Mouse (Mus musculus): Measurements from ENCODE around the gene Plcb4.
A peak's percentile ranks its signal among the peaks of the same experiment; 100 is the strongest.

The Plcb4 gene

GRCm38 (mm10) chr2:135658486-135659390, at the start of gene Plcb4:
Gene Plcb4, plus strand, starts transcription at chr2:135659011.
- peak; percentile 62 for DNase-seq

GRCm38 (mm10) chr2:135614651-135615261, 44.1 kb upstream of the Plcb4 start:
- DNase-seq, result no peak

- no peak for DNase-seq
Measured at GRCm38 (mm10) chr2:135616090-135616489, 42.7 kb upstream of the Plcb4 start.

- DNase-seq, result no peak
Measured at GRCm38 (mm10) chr2:135618551-135618950, 40.3 kb upstream of the Plcb4 start.

- peak; percentile 17 for DNase-seq
Measured at GRCm38 (mm10) chr2:135619956-135620355, 38.9 kb upstream of the Plcb4 start.

GRCm38 (mm10) chr2:135627821-135628220, 31.0 kb upstream of the Plcb4 start:
- no peak for DNase-seq

GRCm38 (mm10) chr2:135637227-135637626, 21.6 kb upstream of the Plcb4 start:
- DNase-seq, result no peak

GRCm38 (mm10) chr2:135641002-135641401, 17.8 kb upstream of the Plcb4 start:
- DNase-seq, result no peak

GRCm38 (mm10) chr2:135641636-135642035, 17.2 kb upstream of the Plcb4 start:
- no peak for DNase-seq

- DNase-seq, result no peak
Measured at GRCm38 (mm10) chr2:135646226-135646625, 12.6 kb upstream of the Plcb4 start.

GRCm38 (mm10) chr2:135646654-135647053, 12.2 kb upstream of the Plcb4 start:
- DNase-seq, result no peak

- no peak for DNase-seq
Measured at GRCm38 (mm10) chr2:135647985-135648384, 10.8 kb upstream of the Plcb4 start.

GRCm38 (mm10) chr2:135650885-135651284, 7.9 kb upstream of the Plcb4 start:
- DNase-seq, result no peak

- DNase-seq, result no peak
Measured at GRCm38 (mm10) chr2:135652040-135652439, 6.8 kb upstream of the Plcb4 start.

GRCm38 (mm10) chr2:135652451-135652850, 6.4 kb upstream of the Plcb4 start:
- no peak for DNase-seq

- no peak for DNase-seq
Measured at GRCm38 (mm10) chr2:135655948-135656347, 2.9 kb upstream of the Plcb4 start.

- DNase-seq, result no peak
Measured at GRCm38 (mm10) chr2:135656586-135656985, 2.2 kb upstream of the Plcb4 start.

- peak; percentile 19 for DNase-seq
Measured at GRCm38 (mm10) chr2:135659391-135660180, 775 bp downstream of the Plcb4 start.

- no peak for DNase-seq
Measured at GRCm38 (mm10) chr2:135660816-135661215, 2.0 kb downstream of the Plcb4 start.

- DNase-seq, result no peak
Measured at GRCm38 (mm10) chr2:135663785-135664184, 5.0 kb downstream of the Plcb4 start.

GRCm38 (mm10) chr2:135667496-135667895, 8.7 kb downstream of the Plcb4 start:
- no peak for DNase-seq

GRCm38 (mm10) chr2:135672459-135673104, 13.8 kb downstream of the Plcb4 start:
- no peak for DNase-seq

GRCm38 (mm10) chr2:135673649-135674048, 14.8 kb downstream of the Plcb4 start:
- no peak for DNase-seq
